In the genomic region with DNA sequence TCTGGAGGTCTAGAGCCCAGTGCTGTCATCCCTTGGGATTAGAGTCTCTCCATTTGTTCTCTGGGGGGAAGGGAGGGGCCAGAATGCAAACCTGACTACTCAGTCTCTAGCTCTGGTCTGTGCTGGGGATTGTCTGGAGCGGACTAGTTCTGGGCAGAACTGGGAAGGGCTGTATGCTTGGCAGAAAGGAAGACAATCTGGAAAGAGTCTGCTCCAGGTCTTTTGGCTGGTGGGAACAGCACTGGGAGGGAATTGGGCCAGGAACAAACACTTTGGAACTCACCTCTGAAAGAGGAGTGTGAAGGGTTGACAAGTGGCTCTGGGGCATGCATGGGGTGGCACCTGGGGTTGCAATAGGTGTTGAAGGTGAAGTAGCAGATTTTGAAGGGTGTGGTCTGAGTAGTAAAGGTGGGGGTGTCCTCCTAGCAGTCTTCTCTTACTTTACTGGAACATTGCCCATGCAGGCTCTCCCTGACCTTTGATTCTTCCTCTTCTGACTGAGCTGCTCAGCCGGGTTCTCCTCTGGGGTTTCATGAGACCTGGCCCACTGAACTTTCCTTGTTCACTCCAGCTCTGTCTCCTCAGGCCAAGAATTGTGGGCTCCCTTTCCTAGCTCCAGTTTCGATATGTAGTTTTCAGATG, we compare ENCODE assay signal across 14 mouse cellular contexts. TPM values are rescaled to one million over a fixed set of nuclear protein-coding genes. Genes with fewer than 3 reads are reported as not detected.
DNase-seq lines count a peak whose midpoint lies in the region; ATAC-seq and TF ChIP-seq lines count a peak whose summit lies in the region.
"Had no signal": no experiment of that assay in that cellular context is flagged by ENCODE, and none has a peak within 500 bp of the region (broad histone marks: within the 10 kb centered on the region; RNA-seq: fewer than 3 reads in every experiment).

No protein-coding gene starts in this region.

- no peak overlapping the region for H3K4me2 ChIP-seq in hindbrain, embryonic 15.5 days
- H3K4me2 ChIP-seq in midbrain, embryonic 15.5 days = no peak overlapping the region
- H3K4me2 ChIP-seq: kidney, embryonic 15.5 days; limb, embryonic 13.5 days had no signal

- H3K4me3 ChIP-seq in kidney, adult 2 months (ENCODE audit: insufficient read depth, low read depth, low read length) = no peak overlapping the region
- H3K4me3 ChIP-seq in hindbrain, embryonic 15.5 days = no peak overlapping the region
- H3K4me3 ChIP-seq in midbrain, embryonic 15.5 days = no peak overlapping the region
- H3K4me3 ChIP-seq: kidney, embryonic 15.5 days; limb, embryonic 13.5 days had no signal

- WGBS in kidney, adult 2 months = 51% methylated on average over 3 of the region's 3 CpGs
- 65% methylated on average over 3 of the region's 3 CpGs for WGBS in hindbrain, embryonic 15.5 days
- 66% methylated on average over 3 of the region's 3 CpGs for WGBS in midbrain, embryonic 15.5 days

- H3K27ac ChIP-seq in kidney, adult 2 months (ENCODE audit: insufficient read depth, low read depth, low read length) = no peak overlapping the region
- 0 out of 2 replicates have a peak overlapping the region, but pooled peaks have one; percentile 12 for H3K27ac ChIP-seq in hindbrain, embryonic 15.5 days (replicated peaks)
- peak overlapping the region; percentile 50 for H3K27ac ChIP-seq in midbrain, embryonic 15.5 days
- H3K27ac ChIP-seq: kidney, embryonic 15.5 days; limb, embryonic 13.5 days had no signal

- 0 out of 2 replicates have a peak, but pooled peaks have one; percentile 16 for ATAC-seq in hindbrain, embryonic 15.5 days (ENCODE audit: low FRiP score, low read depth)
- no peak for ATAC-seq in midbrain, embryonic 15.5 days (replicated peaks)

- TF ChIP-seq CTCF in kidney, adult 2 months (conservative IDR thresholded peaks at IDR 0.05; ENCODE audit: insufficient read depth, insufficient read length, low read depth, low read length) = no peak

- H3K9ac ChIP-seq in hindbrain, embryonic 15.5 days = no peak overlapping the region
- H3K9ac ChIP-seq in midbrain, embryonic 15.5 days = no peak overlapping the region
- H3K9ac ChIP-seq: kidney, embryonic 15.5 days; limb, embryonic 13.5 days had no signal

- no peaks in the 10 kb centered on the region for H3K27me3 ChIP-seq in kidney, adult 2 months (replicated peaks; ENCODE audit: control insufficient read depth, insufficient read depth, low read length)
- no peaks in the 10 kb centered on the region for H3K27me3 ChIP-seq in hindbrain, embryonic 15.5 days
- no peaks in the 10 kb centered on the region for H3K27me3 ChIP-seq in midbrain, embryonic 15.5 days (replicated peaks)
- H3K27me3 ChIP-seq: kidney, embryonic 15.5 days; limb, embryonic 13.5 days had no signal

- H3K36me3 ChIP-seq in kidney, adult 2 months (ENCODE audit: control insufficient read depth, insufficient read depth, low read length) = no peaks in the 10 kb centered on the region
- H3K36me3 ChIP-seq in hindbrain, embryonic 15.5 days = peaks cover 36% of the 10 kb centered on the region
- H3K36me3 ChIP-seq in midbrain, embryonic 15.5 days (replicated peaks) = peaks cover 12% of the 10 kb centered on the region; the same call in 1 of the 2 replicates
- H3K36me3 ChIP-seq: kidney, embryonic 15.5 days; limb, embryonic 13.5 days had no signal

- no peaks in the 10 kb centered on the region for H3K9me3 ChIP-seq in hindbrain, embryonic 15.5 days
- H3K9me3 ChIP-seq in midbrain, embryonic 15.5 days = no peaks in the 10 kb centered on the region
- H3K9me3 ChIP-seq: kidney, embryonic 15.5 days; limb, embryonic 13.5 days had no signal

- peak; percentile 19 for DNase-seq in kidney, adult 11 months
- DNase-seq in kidney, adult 2 months = no peak
- peak; percentile 44 for DNase-seq in brain, adult 2 months (ENCODE audit: low read depth, low spot score)
- no peak for DNase-seq in ovary, postnatal 14 days (ENCODE audit: low spot score)
- no peak for DNase-seq in left cerebral cortex, adult 18-20 months (ENCODE audit: low spot score in 2 of 2)
- no peak for DNase-seq in spleen, postnatal 4 days (ENCODE audit: low spot score in 2 of 2)
- DNase-seq: heart, adult 18-20 months; right cerebral cortex, postnatal 4 days; thymus, postnatal 4 days had no signal

- no peaks in the 10 kb centered on the region for H3K4me1 ChIP-seq in kidney, adult 2 months (ENCODE audit: control insufficient read depth, insufficient read depth, low read length)
- H3K4me1 ChIP-seq in hindbrain, embryonic 15.5 days (replicated peaks) = peaks cover 36% of the 10 kb centered on the region
- peaks cover 43% of the 10 kb centered on the region for H3K4me1 ChIP-seq in midbrain, embryonic 15.5 days

- no peak for TF ChIP-seq POLR2A in kidney, adult 2 months (IDR thresholded peaks at IDR 0.05; ENCODE audit: low read depth, low read length)

RNA-seq across cellular contexts. Expression of a gene that starts 15.2 kb away (rescaled TPM):
- polyA plus RNA-seq in kidney, adult 2 months (2012; rRNA removed) = 253 and 258 TPM in 2 replicates
- 138 and 148 TPM in 2 replicates for polyA plus RNA-seq in hindbrain, embryonic 15.5 days (2015; fragmentation: Nextera tagmentation; extraction: Ambion mirVana)
- polyA plus RNA-seq in midbrain, embryonic 15.5 days (2015; fragmentation: Nextera tagmentation; extraction: Ambion mirVana) = 135 and 139 TPM in 2 replicates
- total RNA-seq in left cerebral cortex, adult 18-20 months (2021) = 100 to 1,000 TPM; 133 to 147 TPM

RNA-seq across cellular contexts. Expression of a gene that starts 19.7 kb away (rescaled TPM):
- 2.0 and 2.8 TPM in 2 replicates for polyA plus RNA-seq in kidney, adult 2 months (2012; rRNA removed)
- polyA plus RNA-seq in hindbrain, embryonic 15.5 days (2015; fragmentation: Nextera tagmentation; extraction: Ambion mirVana) = 79.4 and 94.9 TPM in 2 replicates
- polyA plus RNA-seq in midbrain, embryonic 15.5 days (2015; fragmentation: Nextera tagmentation; extraction: Ambion mirVana) = 87.2 and 87.4 TPM in 2 replicates
- 100 to 1,000 TPM; 181 to 227 TPM for total RNA-seq in left cerebral cortex, adult 18-20 months (2021)

RNA-seq across cellular contexts. Expression of a gene that starts 42.3 kb away (rescaled TPM):
- polyA plus RNA-seq in kidney, adult 2 months (2012; rRNA removed) = 118 TPM in 1 of 2 replicates, not detected in the other
- polyA plus RNA-seq in hindbrain, embryonic 15.5 days (2015; fragmentation: Nextera tagmentation; extraction: Ambion mirVana) = not detected in 2 replicates
- not detected in 2 replicates for polyA plus RNA-seq in midbrain, embryonic 15.5 days (2015; fragmentation: Nextera tagmentation; extraction: Ambion mirVana)
- total RNA-seq in left cerebral cortex, adult 18-20 months (2021) = not detected
- polyA plus RNA-seq: embryonic facial prominence, embryonic 14.5 days; kidney, embryonic 15.5 days; limb, embryonic 13.5 days had no signal

Comparison
In these comparisons a context has a peak if more than half of its experiments do, and no peak if none do; other contexts are left out.
1. DNase-seq: peak in kidney, adult 11 months (single experiment) and brain, adult 2 months (single experiment); none in kidney, adult 2 months (single experiment), ovary, postnatal 14 days (single experiment), left cerebral cortex, adult 18-20 months (0 of 2) and spleen, postnatal 4 days (0 of 2).
2. RNA of a gene that starts 19.7 kb away (polyA plus RNA-seq): 79.4 to 94.9 TPM in hindbrain, embryonic 15.5 days and 87.2 to 87.4 TPM in midbrain, embryonic 15.5 days; 2.0 to 2.8 TPM in kidney, adult 2 months; every median in the first group is over 10 times any median in the second.